Mouse (Mus musculus) CH12.LX (cell line): ENCODE measurements at regions not wholly inside any gene's neighbourhood (a gene's known extent, or its start where the extent isn't known, plus 50 kb on each side); places are given as distances from the start of the nearest gene placed in this dataset.

Experiments
- DNase-seq: peaks from one replicate; pipeline ENCODE4 v3.0.0-alpha.2; 2013; ENCODE audit errors: extremely low read depth
- H3K27ac ChIP-seq: 2 replicates; pipeline ENCODE4 v1.5.1; 2012; ENCODE audit warnings: low read depth, mild to moderate bottlenecking, control low read depth, moderate library complexity; ENCODE audit not compliant: insufficient read depth
- H3K27me3 ChIP-seq: replicated peaks from 2 replicates; pipeline ENCODE3; 2012; ENCODE audit warnings: inconsistent platforms
- H3K36me3 ChIP-seq, 2 experiments: replicated peaks in 1 of 2; 2 replicates each; pipeline versions ENCODE3 to v1.6.1; 2012; ENCODE audit warnings: inconsistent platforms in 1 of 2, low read length in 1 of 2, mild to moderate bottlenecking in 1 of 2, mixed read lengths in 1 of 2, moderate library complexity in 1 of 2; ENCODE audit not compliant: control insufficient read depth in 1 of 2, insufficient read depth in 1 of 2
- H3K4me1 ChIP-seq, 2 experiments: 2 replicates each; pipeline ENCODE4 v1.6.1; 2012; ENCODE audit warnings: inconsistent platforms in 1 of 2, moderate library complexity in 1 of 2; ENCODE audit not compliant: insufficient read depth in 2 of 2, control insufficient read depth in 1 of 2
- H3K4me2 ChIP-seq: 2 replicates; pipeline ENCODE4 v1.6.1; 2012; ENCODE audit warnings: low read depth, mild to moderate bottlenecking, control low read depth; ENCODE audit not compliant: poor library complexity, insufficient read depth, severe bottlenecking
- H3K4me3 ChIP-seq, 3 experiments: fragments of 150-350 bp in 1 of 3; sonication (generic) in 1 of 3; replicated peaks in 1 of 3; 2 replicates each; pipeline versions ENCODE3 to v1.5.1; 2011 to 2012; ENCODE audit warnings: low read depth in 2 of 3, low read length in 2 of 3, mild to moderate bottlenecking in 2 of 3, moderate library complexity in 2 of 3, control low read depth in 1 of 3, improper control_type of control experiment in 1 of 3, inconsistent platforms in 1 of 3, mixed read lengths in 1 of 3; ENCODE audit not compliant: poor library complexity in 1 of 3
- H3K79me2 ChIP-seq: replicated peaks from 2 replicates; pipeline ENCODE4 v1.6.1; 2012; ENCODE audit warnings: mild to moderate bottlenecking, moderate library complexity; ENCODE audit not compliant: control insufficient read depth, poor library complexity, insufficient read depth, severe bottlenecking; ENCODE audit errors: extremely low read depth
- H3K9ac ChIP-seq: 2 replicates; pipeline ENCODE4 v1.6.1; 2012; ENCODE audit warnings: low read depth, mild to moderate bottlenecking, control low read depth, moderate library complexity; ENCODE audit not compliant: insufficient read depth
- H3K9me3 ChIP-seq: replicated peaks from 2 replicates; pipeline ENCODE3; 2012; ENCODE audit warnings: low read length, inconsistent platforms, mixed read lengths
- BHLHE40 ChIP-seq: IDR thresholded peaks from 2 replicates; pipeline ENCODE4 v1.6.1; 2011; ENCODE audit warnings: mild to moderate bottlenecking, low read depth, low read length, improper control_type of control experiment
- CHD2 ChIP-seq: IDR thresholded peaks from 2 replicates; pipeline ENCODE4 v1.6.1; 2011; ENCODE audit warnings: low read length, improper control_type of control experiment
- E2F4 ChIP-seq: IDR thresholded peaks from 2 replicates; pipeline ENCODE4 v1.6.1; 2011; ENCODE audit warnings: low read depth, low read length, improper control_type of control experiment; ENCODE audit not compliant: insufficient replicate concordance
- ELF1 ChIP-seq: IDR thresholded peaks from 2 replicates; pipeline ENCODE4 v1.6.1; 2014; ENCODE audit warnings: low read depth, mild to moderate bottlenecking, inconsistent platforms, low read length, improper control_type of control experiment
- EP300 ChIP-seq: IDR thresholded peaks from 2 replicates; pipeline ENCODE4 v1.6.1; 2011; ENCODE audit warnings: low read length, improper control_type of control experiment
- GABPA ChIP-seq: IDR thresholded peaks from 2 replicates; pipeline ENCODE4 v1.6.1; 2012; ENCODE audit warnings: low read depth, low read length, improper control_type of control experiment, inconsistent platforms; ENCODE audit not compliant: insufficient replicate concordance
- KAT2A ChIP-seq: IDR thresholded peaks from 2 replicates; pipeline ENCODE4 v1.6.1; 2012; ENCODE audit warnings: low read length, improper control_type of control experiment, inconsistent platforms; ENCODE audit not compliant: insufficient replicate concordance
- MAX ChIP-seq: IDR thresholded peaks from 2 replicates; pipeline ENCODE4 v1.6.1; 2011; ENCODE audit warnings: low read length, improper control_type of control experiment
- RAD21 ChIP-seq: IDR thresholded peaks from 2 replicates; pipeline ENCODE4 v1.6.1; 2011; ENCODE audit warnings: low read depth, mild to moderate bottlenecking, low read length, improper control_type of control experiment, moderate library complexity
- TBP ChIP-seq: conservative IDR thresholded peaks from 2 replicates; pipeline ENCODE4 v1.6.1; 2011; ENCODE audit warnings: low read depth, low read length, improper control_type of control experiment
- TCF12 ChIP-seq: IDR thresholded peaks from 2 replicates; pipeline ENCODE4 v1.6.1; 2014; ENCODE audit warnings: low read depth, mild to moderate bottlenecking, inconsistent platforms, low read length, improper control_type of control experiment
- ZC3H11A ChIP-seq: IDR thresholded peaks from 2 replicates; pipeline ENCODE4 v1.6.1; 2012; ENCODE audit warnings: low read depth, mild to moderate bottlenecking, inconsistent platforms, low read length, improper control_type of control experiment
- ZMIZ1 ChIP-seq: IDR thresholded peaks from 2 replicates; pipeline ENCODE4 v1.6.1; 2012; ENCODE audit warnings: low read depth, mild to moderate bottlenecking, inconsistent platforms, low read length, improper control_type of control experiment
- dilution Hi-C: fragments of 300-500 bp; cut with MboI; formaldehyde crosslinking; loops from 2 replicates; pipeline ENCODE4 v1.14.3; 2020; ENCODE audit warnings: low sequenced_read_pairs; ENCODE audit not compliant: extremely low pct_unique_long_range_greater_than_20kb, extremely low pct_ligation_motif_present
- in situ Hi-C: fragments of 300-500 bp; cut with MboI; formaldehyde crosslinking; loops from 3 replicates; pipeline ENCODE4 v1.14.3; 2019; ENCODE audit warnings: low sequenced_read_pairs, low pct_ligation_motif_present, low pct_unique_long_range_greater_than_20kb, mixed read lengths

- Histone ChIP-seq H3K79me2 (no peaks in the 10 kb centered on the region), H3K36me3 (no peaks in the 10 kb centered on the region), H3K27me3 (no peaks in the 10 kb centered on the region), H3K4me2 (no peak overlapping the region), H3K27ac (no peak overlapping the region), H3K4me1 (no peaks in the 10 kb centered on the region), H3K9ac (no peak overlapping the region), H3K9me3 (peaks cover 61% of the 10 kb centered on the region), H3K4me3 (no peak overlapping the region)
- in situ Hi-C loops: no loop called here
- dilution Hi-C loops: no loop called here
- no peak for DNase-seq
- TF ChIP-seq ZC3H11A (no peak), BHLHE40 (no peak), ELF1 (no peak), GABPA (no peak), CHD2 (no peak), EP300 (no peak), E2F4 (no peak), TBP (no peak), MAX (no peak), TCF12 (no peak), KAT2A (no peak), ZMIZ1 (no peak), RAD21 (no peak)
Measured at GRCm38 (mm10) chr2:59431867-59432266, 52.6 kb upstream of the Dapl1 start.
